Mouse (Mus musculus): ENCODE measurements around the gene Slc48a1. TPM values are rescaled to one million over a fixed set of nuclear protein-coding genes. Genes with fewer than 3 reads are reported as not detected.

The Slc48a1 gene
- polyA plus RNA-seq, 1 experiment: not detected

GRCm38 (mm10) chr15:97828901-97829338 lies 50.6 kb downstream of the Slc48a1 start:
- H3K4me1 ChIP-seq (ENCODE audit: control insufficient read depth, insufficient read depth, low read length): peaks cover 58% of the 10 kb centered on the region
- H3K27ac ChIP-seq (ENCODE audit: insufficient read depth, low read depth, low read length): peak overlapping the region; percentile 16; the same call in 1 of the 2 replicates
- H3K4me3 ChIP-seq (ENCODE audit: insufficient read depth, low read depth, low read length): no peak overlapping the region
- TF ChIP-seq CTCF (IDR thresholded peaks at IDR 0.05; ENCODE audit: insufficient read depth, low read depth, low read length) (no peak), POLR2A (IDR thresholded peaks at IDR 0.05; ENCODE audit: insufficient read depth, low read depth, low read length) (no peak)
- WGBS: 89% methylated on average over 5 of the region's 5 CpGs

- peaks cover 53% of the 10 kb centered on the region for H3K4me1 ChIP-seq (ENCODE audit: control insufficient read depth, insufficient read depth, low read length)
- no peak overlapping the region for H3K4me3 ChIP-seq (ENCODE audit: insufficient read depth, low read depth, low read length)
- H3K27ac ChIP-seq (ENCODE audit: insufficient read depth, low read depth, low read length): no peak overlapping the region; the same call in 1 of the 2 replicates
- WGBS: 68% methylated on average over 2 of the region's 2 CpGs
- TF ChIP-seq POLR2A (IDR thresholded peaks at IDR 0.05; ENCODE audit: insufficient read depth, low read depth, low read length): no peak
- TF ChIP-seq CTCF (IDR thresholded peaks at IDR 0.05; ENCODE audit: insufficient read depth, low read depth, low read length): no peak
These were observed 51.1 kb downstream of the Slc48a1 start for GRCm38 (mm10) chr15:97829432-97829831.

- 31% methylated on average over 12 of the region's 12 CpGs for WGBS
- no peak for TF ChIP-seq POLR2A (IDR thresholded peaks at IDR 0.05; ENCODE audit: insufficient read depth, low read depth, low read length)
- Histone ChIP-seq H3K4me3 (ENCODE audit: insufficient read depth, low read depth, low read length) (peak overlapping the region; percentile 91), H3K4me1 (ENCODE audit: control insufficient read depth, insufficient read depth, low read length) (peaks cover 46% of the 10 kb centered on the region), H3K27ac (ENCODE audit: insufficient read depth, low read depth, low read length) (peak overlapping the region; percentile 70; the same call in 1 of the 2 replicates)
These were observed 52.0 kb downstream of the Slc48a1 start for GRCm38 (mm10) chr15:97830253-97830787.

- under 1% methylated on average over 39 of the region's 39 CpGs for WGBS
These were observed 52.5 kb downstream of the Slc48a1 start for GRCm38 (mm10) chr15:97830788-97831241.

GRCm38 (mm10) chr15:97831242-97831986 lies 53.1 kb downstream of the Slc48a1 start:
- Histone ChIP-seq H3K27ac (ENCODE audit: insufficient read depth, low read depth, low read length) (peak overlapping the region; percentile 87), H3K4me1 (ENCODE audit: control insufficient read depth, insufficient read depth, low read length) (peaks cover 38% of the 10 kb centered on the region), H3K4me3 (ENCODE audit: insufficient read depth, low read depth, low read length) (peak overlapping the region; percentile 91)
- no peak for TF ChIP-seq CTCF (IDR thresholded peaks at IDR 0.05; ENCODE audit: insufficient read depth, low read depth, low read length)
- TF ChIP-seq POLR2A (IDR thresholded peaks at IDR 0.05; ENCODE audit: insufficient read depth, low read depth, low read length): peak; percentile 34; the same call in 1 of the 2 replicates
- WGBS: 1% methylated on average over 79 of the region's 84 CpGs

More at GRCm38 (mm10) chr15:97830788-97831241, 52.5 kb downstream of the Slc48a1 start:
- Histone ChIP-seq H3K4me3 (ENCODE audit: insufficient read depth, low read depth, low read length) (peak overlapping the region; percentile 91), H3K4me1 (ENCODE audit: control insufficient read depth, insufficient read depth, low read length) (peaks cover 41% of the 10 kb centered on the region), H3K27ac (ENCODE audit: insufficient read depth, low read depth, low read length) (peak overlapping the region; percentile 70)
- no peak for TF ChIP-seq CTCF (IDR thresholded peaks at IDR 0.05; ENCODE audit: insufficient read depth, low read depth, low read length)
- TF ChIP-seq POLR2A (IDR thresholded peaks at IDR 0.05; ENCODE audit: insufficient read depth, low read depth, low read length): no peak

- no peak for TF ChIP-seq CTCF (IDR thresholded peaks at IDR 0.05; ENCODE audit: insufficient read depth, low read depth, low read length)
- no peak for TF ChIP-seq POLR2A (IDR thresholded peaks at IDR 0.05; ENCODE audit: insufficient read depth, low read depth, low read length)
- WGBS: 21% methylated on average over 10 of the region's 10 CpGs
- Histone ChIP-seq H3K4me3 (ENCODE audit: insufficient read depth, low read depth, low read length) (peak overlapping the region; percentile 91), H3K4me1 (ENCODE audit: control insufficient read depth, insufficient read depth, low read length) (peaks cover 35% of the 10 kb centered on the region), H3K27ac (ENCODE audit: insufficient read depth, low read depth, low read length) (peak overlapping the region; percentile 87)
These were observed 53.8 kb downstream of the Slc48a1 start for GRCm38 (mm10) chr15:97831987-97832640.

- Histone ChIP-seq H3K4me1 (ENCODE audit: control insufficient read depth, insufficient read depth, low read length) (peaks cover 35% of the 10 kb centered on the region), H3K27ac (ENCODE audit: insufficient read depth, low read depth, low read length) (no peak overlapping the region), H3K4me3 (ENCODE audit: insufficient read depth, low read depth, low read length) (no peak overlapping the region)
- TF ChIP-seq POLR2A (IDR thresholded peaks at IDR 0.05; ENCODE audit: insufficient read depth, low read depth, low read length) (no peak), CTCF (IDR thresholded peaks at IDR 0.05; ENCODE audit: insufficient read depth, low read depth, low read length) (no peak)
- WGBS: 80% methylated on average over 9 of the region's 9 CpGs
These were observed 54.6 kb downstream of the Slc48a1 start for GRCm38 (mm10) chr15:97832764-97833479.

GRCm38 (mm10) chr15:97836153-97836893 lies 58.0 kb downstream of the Slc48a1 start:
- H3K27ac ChIP-seq (ENCODE audit: insufficient read depth, low read depth, low read length): no peak overlapping the region
- WGBS: 71% methylated on average over 17 of the region's 17 CpGs
- peaks cover 22% of the 10 kb centered on the region for H3K4me1 ChIP-seq (ENCODE audit: control insufficient read depth, insufficient read depth, low read length)
- TF ChIP-seq POLR2A (IDR thresholded peaks at IDR 0.05; ENCODE audit: insufficient read depth, low read depth, low read length) (no peak), CTCF (IDR thresholded peaks at IDR 0.05; ENCODE audit: insufficient read depth, low read depth, low read length) (no peak)
- H3K4me3 ChIP-seq (ENCODE audit: insufficient read depth, low read depth, low read length): no peak overlapping the region
